Mouse (Mus musculus) kidney, adult 2 months (tissue): ENCODE measurements around the gene Ccr10. TPM values are rescaled to one million over a fixed set of nuclear protein-coding genes. Genes with fewer than 3 reads are reported as not detected.

ENCODE experiments used
- DNase-seq: peaks from one replicate; pipeline ENCODE4 v3.0.0; 2021
- H3K27ac ChIP-seq: fragments of 200-500 bp; 2 replicates; pipeline ENCODE4 v1.5.1; 2012; ENCODE audit warnings: low read depth, low read length, control low read depth, inconsistent platforms; ENCODE audit not compliant: insufficient read depth
- H3K27me3 ChIP-seq: fragments of 200-500 bp; replicated peaks from 2 replicates; pipeline ENCODE4 v1.6.1; 2012; ENCODE audit warnings: mild to moderate bottlenecking, moderate library complexity, low read length, inconsistent platforms; ENCODE audit not compliant: control insufficient read depth, insufficient read depth
- H3K36me3 ChIP-seq: fragments of 200-500 bp; 2 replicates; pipeline ENCODE4 v1.6.1; 2012; ENCODE audit warnings: mild to moderate bottlenecking, moderate library complexity, low read length, inconsistent platforms; ENCODE audit not compliant: control insufficient read depth, insufficient read depth
- H3K4me1 ChIP-seq: fragments of 200-500 bp; 2 replicates; pipeline ENCODE4 v1.6.1; 2011; ENCODE audit warnings: low read length; ENCODE audit not compliant: control insufficient read depth, insufficient read depth
- H3K4me3 ChIP-seq: fragments of 200-500 bp; 2 replicates; pipeline ENCODE4 v1.5.1; 2011; ENCODE audit warnings: mild to moderate bottlenecking, low read depth, low read length, control low read depth; ENCODE audit not compliant: insufficient read depth
- CTCF ChIP-seq: fragments of 200-500 bp; conservative IDR thresholded peaks from 2 replicates; pipeline ENCODE4 v1.5.1; 2011; ENCODE audit warnings: low read depth, mild to moderate bottlenecking, control low read depth, low read length, moderate library complexity, mixed read lengths; ENCODE audit not compliant: insufficient read depth, insufficient read length
- POLR2A ChIP-seq: fragments of 200-500 bp; IDR thresholded peaks from one replicate; pipeline ENCODE4 v1.6.1; 2011; ENCODE audit warnings: low read depth, low read length, control low read depth
- WGBS: fragments of 180-500 bp; shearing (Covaris S2); methylation state at CpG from one replicate; pipeline ENCODE4 v1.1.7; 2018; 5-methylcytosine and 5-hydroxymethylcytosine counted together
- polyA plus RNA-seq: library from polyadenylated mRNA; depleted of rRNA; stranded (reverse); fragments of >200 nt; gene quantifications from 2 replicates; pipeline ENCODE4 v1.2.3, GENCODE M21; 2012

The Ccr10 gene
- polyA plus RNA-seq, 1 experiment: 0.33 TPM

- no peaks in the 10 kb centered on the region for H3K36me3 ChIP-seq
- no peak for DNase-seq
- H3K4me1 ChIP-seq: peaks cover 6% of the 10 kb centered on the region; the same call in 1 of the 2 replicates
- H3K4me3 ChIP-seq: no peak overlapping the region
- H3K27ac ChIP-seq: no peak overlapping the region
- no peaks in the 10 kb centered on the region for H3K27me3 ChIP-seq
- WGBS: 91% methylated on average over 10 of the region's 10 CpGs
- TF ChIP-seq POLR2A (no peak), CTCF (no peak)
Measured at GRCm38 (mm10) chr11:101142215-101142967, 32.9 kb downstream of the Ccr10 start.

GRCm38 (mm10) chr11:101141088-101141487 lies 34.2 kb downstream of the Ccr10 start:
- Histone ChIP-seq H3K4me1 (peaks cover 6% of the 10 kb centered on the region; the same call in 1 of the 2 replicates), H3K27ac (no peak overlapping the region), H3K4me3 (no peak overlapping the region), H3K27me3 (no peaks in the 10 kb centered on the region), H3K36me3 (no peaks in the 10 kb centered on the region)
- whole genome bisulfite sequencing: 87% methylated on average over 8 of the region's 8 CpGs
- no peak for DNase-seq
- TF ChIP-seq CTCF (no peak), POLR2A (no peak)

- Histone ChIP-seq H3K4me1 (peaks cover 6% of the 10 kb centered on the region; the same call in 1 of the 2 replicates), H3K27ac (no peak overlapping the region), H3K36me3 (no peaks in the 10 kb centered on the region), H3K27me3 (no peaks in the 10 kb centered on the region), H3K4me3 (peak overlapping the region; percentile 37)
- no peak for TF ChIP-seq POLR2A
- TF ChIP-seq CTCF: no peak
- 38% methylated on average over 27 of the region's 27 CpGs for WGBS
- DNase-seq: no peak
Measured at GRCm38 (mm10) chr11:101140164-101140819, 35.0 kb downstream of the Ccr10 start.

- Histone ChIP-seq H3K4me1 (peaks cover 6% of the 10 kb centered on the region; the same call in 1 of the 2 replicates), H3K27ac (no peak overlapping the region), H3K36me3 (no peaks in the 10 kb centered on the region), H3K4me3 (peak overlapping the region; percentile 6), H3K27me3 (no peaks in the 10 kb centered on the region)
- peak; percentile 81 for DNase-seq
- TF ChIP-seq POLR2A: no peak
- TF ChIP-seq CTCF: no peak
- 13% methylated on average over 15 of the region's 15 CpGs for WGBS
Measured at GRCm38 (mm10) chr11:101138536-101139181, 36.6 kb downstream of the Ccr10 start.

GRCm38 (mm10) chr11:101137000-101137399 lies 38.2 kb downstream of the Ccr10 start:
- no peak overlapping the region for H3K27ac ChIP-seq
- TF ChIP-seq CTCF (no peak), POLR2A (no peak)
- DNase-seq: no peak
- H3K27me3 ChIP-seq: no peaks in the 10 kb centered on the region
- WGBS: 87% methylated on average over 7 of the region's 7 CpGs
- peaks cover 6% of the 10 kb centered on the region; the same call in 1 of the 2 replicates for H3K4me1 ChIP-seq
- no peak overlapping the region for H3K4me3 ChIP-seq
- no peaks in the 10 kb centered on the region for H3K36me3 ChIP-seq

DNA sequence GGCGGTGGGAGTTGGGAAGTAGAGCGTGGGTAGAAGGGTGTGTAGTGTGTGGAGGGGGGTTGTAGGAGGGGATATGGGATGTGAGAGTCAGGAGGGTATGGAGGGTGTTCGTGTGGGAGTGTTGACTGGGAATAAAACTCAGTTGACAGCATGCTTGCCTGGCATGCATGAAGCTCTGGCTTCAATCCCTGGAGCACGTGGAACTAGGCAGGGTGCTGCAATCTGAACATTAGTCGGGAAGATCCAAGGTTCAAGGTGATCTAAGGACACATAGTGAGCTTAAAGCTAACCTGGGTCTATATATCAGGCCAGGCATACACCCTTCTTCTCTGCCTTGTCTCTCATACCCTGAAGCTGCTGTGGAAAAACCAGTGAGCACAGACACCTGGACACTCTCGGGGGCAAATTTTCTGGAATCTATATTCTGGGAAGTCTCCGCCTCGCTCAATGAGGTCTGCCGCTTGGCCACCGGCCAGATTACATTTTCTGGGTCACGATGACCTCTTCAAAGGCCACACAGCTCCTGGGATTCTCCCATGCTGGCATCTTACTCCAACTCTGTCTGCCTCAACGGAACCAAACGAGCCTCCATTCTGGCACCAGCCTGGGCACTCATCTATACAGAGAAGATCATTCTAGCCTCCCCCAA lies 40.9 kb downstream of the Ccr10 start:
- peak; percentile 32 for DNase-seq

More for the DNA sequence above, 40.9 kb downstream of the Ccr10 start:
- Histone ChIP-seq H3K27ac (no peak overlapping the region), H3K36me3 (no peaks in the 10 kb centered on the region), H3K4me1 (peaks cover 3% of the 10 kb centered on the region; the same call in 1 of the 2 replicates), H3K27me3 (no peaks in the 10 kb centered on the region), H3K4me3 (no peak overlapping the region)
- 54% methylated on average over 13 of the region's 13 CpGs for WGBS
- TF ChIP-seq CTCF: no peak
- TF ChIP-seq POLR2A: no peak
